Mouse (Mus musculus) right cerebral cortex, postnatal 10 days (tissue): ENCODE data around the gene Ism2.
A peak's percentile ranks its signal among the peaks of the same experiment; 100 is the strongest.
"Not testable (repeated sequence)": the region's sequence is repeated elsewhere in the genome, so short reads cannot be mapped to it uniquely, and the experiment has no call there.

Experiments used
- DNase-seq, 2 experiments: peaks; one replicate each; pipeline ENCODE4 v3.0.0; 2021; ENCODE audit warnings: low spot score in 2 of 2

Gene Ism2

GRCm38 (mm10) chr12:87299657-87300440 is at the start of gene Ism2:
TSS of gene Ism2 (minus strand) at chr12:87299705.
- DNase-seq = peak in 1 of 2 experiments; percentile 29

GRCm38 (mm10) chr12:87348029-87348428 is 48.5 kb upstream of the Ism2 start:
- DNase-seq = no peak

GRCm38 (mm10) chr12:87347511-87347910 is 48.0 kb upstream of the Ism2 start:
- DNase-seq = no peak

- DNase-seq = no peak
These were observed 43.6 kb upstream of the Ism2 start for GRCm38 (mm10) chr12:87343084-87343605.

GRCm38 (mm10) chr12:87338082-87338481 is 38.6 kb upstream of the Ism2 start:
- no peak for DNase-seq

GRCm38 (mm10) chr12:87334886-87335285 is 35.4 kb upstream of the Ism2 start:
- DNase-seq = no peak

GRCm38 (mm10) chr12:87333794-87334193 is 34.3 kb upstream of the Ism2 start:
- peak in 1 of 2 experiments; percentile 35 for DNase-seq

GRCm38 (mm10) chr12:87332511-87332910 is 33.0 kb upstream of the Ism2 start:
- peak in 1 of 2 experiments; percentile 28 for DNase-seq

GRCm38 (mm10) chr12:87331908-87332307 is 32.4 kb upstream of the Ism2 start:
- no peak for DNase-seq

- no peak for DNase-seq
These were observed 31.6 kb upstream of the Ism2 start for GRCm38 (mm10) chr12:87331053-87331456.

GRCm38 (mm10) chr12:87330213-87330612 is 30.7 kb upstream of the Ism2 start:
- DNase-seq = no peak

- DNase-seq = no peak
These were observed 28.5 kb upstream of the Ism2 start for GRCm38 (mm10) chr12:87328025-87328424.

- DNase-seq = no peak
These were observed 28.1 kb upstream of the Ism2 start for GRCm38 (mm10) chr12:87327610-87328009.

- DNase-seq = no peak
These were observed 25.9 kb upstream of the Ism2 start for GRCm38 (mm10) chr12:87325452-87325851.

GRCm38 (mm10) chr12:87319229-87319628 is 19.7 kb upstream of the Ism2 start:
- DNase-seq = no peak

GRCm38 (mm10) chr12:87317951-87318350 is 18.4 kb upstream of the Ism2 start:
- DNase-seq = no peak

- no peak for DNase-seq
These were observed 13.6 kb upstream of the Ism2 start for GRCm38 (mm10) chr12:87313098-87313497.

- not testable (repeated sequence) for DNase-seq
These were observed 7.0 kb upstream of the Ism2 start for GRCm38 (mm10) chr12:87306584-87306844.

- no peak for DNase-seq
These were observed 6.5 kb upstream of the Ism2 start for GRCm38 (mm10) chr12:87305767-87306583.

- no peak for DNase-seq
These were observed 1.7 kb upstream of the Ism2 start for GRCm38 (mm10) chr12:87301189-87301588.

- no peak for DNase-seq
These were observed 861 bp upstream of the Ism2 start for GRCm38 (mm10) chr12:87300441-87300690.

- DNase-seq = peak; percentile 34 to 38
These were observed 358 bp downstream of the Ism2 start for GRCm38 (mm10) chr12:87299037-87299656.

- DNase-seq = no peak
These were observed 5.6 kb downstream of the Ism2 start for GRCm38 (mm10) chr12:87293934-87294333.
